Mouse (Mus musculus) CH12.LX (cell line): ENCODE results near the gene Ppp4r2. TPM values are rescaled to one million over a fixed set of nuclear protein-coding genes. Genes with fewer than 3 reads are reported as not detected.

Source experiments
- DNase-seq: peaks from one replicate; pipeline ENCODE4 v3.0.0-alpha.2; 2013; ENCODE audit errors: extremely low read depth
- H3K27ac ChIP-seq: 2 replicates; pipeline ENCODE4 v1.5.1; 2012; ENCODE audit warnings: low read depth, mild to moderate bottlenecking, control low read depth, moderate library complexity; ENCODE audit not compliant: insufficient read depth
- H3K27me3 ChIP-seq: replicated peaks from 2 replicates; pipeline ENCODE3; 2012; ENCODE audit warnings: inconsistent platforms
- H3K36me3 ChIP-seq, 2 experiments: replicated peaks in 1 of 2; 2 replicates each; pipeline versions ENCODE3 to v1.6.1; 2012; ENCODE audit warnings: inconsistent platforms in 1 of 2, low read length in 1 of 2, mild to moderate bottlenecking in 1 of 2, mixed read lengths in 1 of 2, moderate library complexity in 1 of 2; ENCODE audit not compliant: control insufficient read depth in 1 of 2, insufficient read depth in 1 of 2
- H3K4me1 ChIP-seq, 2 experiments: 2 replicates each; pipeline ENCODE4 v1.6.1; 2012; ENCODE audit warnings: inconsistent platforms in 1 of 2, moderate library complexity in 1 of 2; ENCODE audit not compliant: insufficient read depth in 2 of 2, control insufficient read depth in 1 of 2
- H3K4me2 ChIP-seq: 2 replicates; pipeline ENCODE4 v1.6.1; 2012; ENCODE audit warnings: low read depth, mild to moderate bottlenecking, control low read depth; ENCODE audit not compliant: poor library complexity, insufficient read depth, severe bottlenecking
- H3K4me3 ChIP-seq, 3 experiments: fragments of 150-350 bp in 1 of 3; sonication (generic) in 1 of 3; replicated peaks in 1 of 3; 2 replicates each; pipeline versions ENCODE3 to v1.5.1; 2011 to 2012; ENCODE audit warnings: low read depth in 2 of 3, low read length in 2 of 3, mild to moderate bottlenecking in 2 of 3, moderate library complexity in 2 of 3, control low read depth in 1 of 3, improper control_type of control experiment in 1 of 3, inconsistent platforms in 1 of 3, mixed read lengths in 1 of 3; ENCODE audit not compliant: poor library complexity in 1 of 3
- H3K79me2 ChIP-seq: replicated peaks from 2 replicates; pipeline ENCODE4 v1.6.1; 2012; ENCODE audit warnings: mild to moderate bottlenecking, moderate library complexity; ENCODE audit not compliant: control insufficient read depth, poor library complexity, insufficient read depth, severe bottlenecking; ENCODE audit errors: extremely low read depth
- H3K9ac ChIP-seq: 2 replicates; pipeline ENCODE4 v1.6.1; 2012; ENCODE audit warnings: low read depth, mild to moderate bottlenecking, control low read depth, moderate library complexity; ENCODE audit not compliant: insufficient read depth
- H3K9me3 ChIP-seq: replicated peaks from 2 replicates; pipeline ENCODE3; 2012; ENCODE audit warnings: low read length, inconsistent platforms, mixed read lengths
- BHLHE40 ChIP-seq: IDR thresholded peaks from 2 replicates; pipeline ENCODE4 v1.6.1; 2011; ENCODE audit warnings: mild to moderate bottlenecking, low read depth, low read length, improper control_type of control experiment
- CHD1 ChIP-seq: IDR thresholded peaks from 2 replicates; pipeline ENCODE4 v1.6.1; 2012; ENCODE audit warnings: low read depth, low read length, improper control_type of control experiment, inconsistent platforms
- CHD2 ChIP-seq: IDR thresholded peaks from 2 replicates; pipeline ENCODE4 v1.6.1; 2011; ENCODE audit warnings: low read length, improper control_type of control experiment
- CTCF ChIP-seq, 2 experiments: IDR thresholded peaks in 1 of 2; conservative IDR thresholded peaks in 1 of 2; 2 replicates each; pipeline ENCODE4 v1.5.1; 2011 to 2012; ENCODE audit warnings: low read depth in 2 of 2, low read length in 2 of 2, improper control_type of control experiment in 1 of 2, inconsistent platforms in 1 of 2, mild to moderate bottlenecking in 1 of 2, moderate library complexity in 1 of 2
- E2F4 ChIP-seq: IDR thresholded peaks from 2 replicates; pipeline ENCODE4 v1.6.1; 2011; ENCODE audit warnings: low read depth, low read length, improper control_type of control experiment; ENCODE audit not compliant: insufficient replicate concordance
- ELF1 ChIP-seq: IDR thresholded peaks from 2 replicates; pipeline ENCODE4 v1.6.1; 2014; ENCODE audit warnings: low read depth, mild to moderate bottlenecking, inconsistent platforms, low read length, improper control_type of control experiment
- EP300 ChIP-seq: IDR thresholded peaks from 2 replicates; pipeline ENCODE4 v1.6.1; 2011; ENCODE audit warnings: low read length, improper control_type of control experiment
- ETS1 ChIP-seq: conservative IDR thresholded peaks from 2 replicates; pipeline ENCODE4 v1.6.1; 2012; ENCODE audit warnings: low read depth, mild to moderate bottlenecking, inconsistent platforms, low read length, improper control_type of control experiment, moderate library complexity
- GABPA ChIP-seq: IDR thresholded peaks from 2 replicates; pipeline ENCODE4 v1.6.1; 2012; ENCODE audit warnings: low read depth, low read length, improper control_type of control experiment, inconsistent platforms; ENCODE audit not compliant: insufficient replicate concordance
- HCFC1 ChIP-seq: IDR thresholded peaks from 2 replicates; pipeline ENCODE4 v1.6.1; 2012; ENCODE audit warnings: low read depth, mild to moderate bottlenecking, inconsistent platforms, low read length, improper control_type of control experiment
- IRF4 ChIP-seq: IDR thresholded peaks from 2 replicates; pipeline ENCODE4 v1.6.1; 2014; ENCODE audit warnings: low read depth, mild to moderate bottlenecking, inconsistent platforms, low read length, improper control_type of control experiment
- JUN ChIP-seq: IDR thresholded peaks from 2 replicates; pipeline ENCODE4 v1.6.1; 2011; ENCODE audit warnings: low read depth, mild to moderate bottlenecking, low read length, improper control_type of control experiment, moderate library complexity; ENCODE audit not compliant: insufficient read depth
- JUND ChIP-seq: conservative IDR thresholded peaks from 2 replicates; pipeline ENCODE4 v1.6.1; 2011; ENCODE audit warnings: low read depth, low read length, improper control_type of control experiment
- KAT2A ChIP-seq: IDR thresholded peaks from 2 replicates; pipeline ENCODE4 v1.6.1; 2012; ENCODE audit warnings: low read length, improper control_type of control experiment, inconsistent platforms; ENCODE audit not compliant: insufficient replicate concordance
- MAFK ChIP-seq: IDR thresholded peaks from 2 replicates; pipeline ENCODE4 v1.6.1; 2011; ENCODE audit warnings: low read length, improper control_type of control experiment; ENCODE audit not compliant: insufficient replicate concordance
- MAX ChIP-seq: IDR thresholded peaks from 2 replicates; pipeline ENCODE4 v1.6.1; 2011; ENCODE audit warnings: low read length, improper control_type of control experiment
- MAZ ChIP-seq: IDR thresholded peaks from 2 replicates; pipeline ENCODE4 v1.6.1; 2012; ENCODE audit warnings: low read depth, mild to moderate bottlenecking, inconsistent platforms, low read length, improper control_type of control experiment, moderate library complexity
- MEF2A ChIP-seq: IDR thresholded peaks from 2 replicates; pipeline ENCODE4 v1.6.1; 2014; ENCODE audit warnings: low read depth, mild to moderate bottlenecking, inconsistent platforms, low read length, improper control_type of control experiment, borderline replicate concordance
- MXI1 ChIP-seq: IDR thresholded peaks from 2 replicates; pipeline ENCODE4 v1.6.1; 2011; ENCODE audit warnings: mild to moderate bottlenecking, low read depth, low read length, improper control_type of control experiment
- MYC ChIP-seq: IDR thresholded peaks from 2 replicates; pipeline ENCODE4 v1.6.1; 2011; ENCODE audit warnings: low read depth, mild to moderate bottlenecking, improper control_type of control experiment, low read length
- NELFE ChIP-seq: IDR thresholded peaks from 2 replicates; pipeline ENCODE4 v1.6.1; 2011; ENCODE audit warnings: low read depth, low read length, improper control_type of control experiment
- NRF1 ChIP-seq: IDR thresholded peaks from 2 replicates; pipeline ENCODE4 v1.6.1; 2014; ENCODE audit warnings: low read depth, mild to moderate bottlenecking, inconsistent platforms, low read length, improper control_type of control experiment, moderate library complexity
- PAX5 ChIP-seq: IDR thresholded peaks from 2 replicates; pipeline ENCODE4 v1.6.1; 2012; ENCODE audit warnings: low read length, inconsistent platforms, mixed read lengths
- POLR2A ChIP-seq: IDR thresholded peaks from 2 replicates; pipeline ENCODE4 v1.6.1; 2011; ENCODE audit warnings: low read depth, mild to moderate bottlenecking, improper control_type of control experiment, low read length
- POLR2AphosphoS2 ChIP-seq: IDR thresholded peaks from 2 replicates; pipeline ENCODE4 v1.6.1; 2011; ENCODE audit warnings: low read depth, low read length, improper control_type of control experiment
- RAD21 ChIP-seq: IDR thresholded peaks from 2 replicates; pipeline ENCODE4 v1.6.1; 2011; ENCODE audit warnings: low read depth, mild to moderate bottlenecking, low read length, improper control_type of control experiment, moderate library complexity
- RCOR1 ChIP-seq: conservative IDR thresholded peaks from 2 replicates; pipeline ENCODE4 v1.6.1; 2012; ENCODE audit warnings: low read depth, mild to moderate bottlenecking, inconsistent platforms, low read length, improper control_type of control experiment
- SIN3A ChIP-seq: IDR thresholded peaks from 2 replicates; pipeline ENCODE4 v1.6.1; 2012; ENCODE audit warnings: low read length, improper control_type of control experiment, inconsistent platforms
- SMC3 ChIP-seq: IDR thresholded peaks from 2 replicates; pipeline ENCODE4 v1.6.1; 2011; ENCODE audit warnings: low read depth, low read length, improper control_type of control experiment
- TBP ChIP-seq: conservative IDR thresholded peaks from 2 replicates; pipeline ENCODE4 v1.6.1; 2011; ENCODE audit warnings: low read depth, low read length, improper control_type of control experiment
- TCF12 ChIP-seq: IDR thresholded peaks from 2 replicates; pipeline ENCODE4 v1.6.1; 2014; ENCODE audit warnings: low read depth, mild to moderate bottlenecking, inconsistent platforms, low read length, improper control_type of control experiment
- UBTF ChIP-seq: IDR thresholded peaks from 2 replicates; pipeline ENCODE4 v1.6.1; 2012; ENCODE audit warnings: low read depth, mild to moderate bottlenecking, inconsistent platforms, low read length, improper control_type of control experiment, moderate library complexity
- USF1 ChIP-seq: IDR thresholded peaks from 2 replicates; pipeline ENCODE4 v1.6.1; 2014; ENCODE audit warnings: low read depth, mild to moderate bottlenecking, inconsistent platforms, low read length, improper control_type of control experiment
- USF2 ChIP-seq: conservative IDR thresholded peaks from 2 replicates; pipeline ENCODE4 v1.6.1; 2011; ENCODE audit warnings: low read depth, low read length, improper control_type of control experiment
- ZC3H11A ChIP-seq: IDR thresholded peaks from 2 replicates; pipeline ENCODE4 v1.6.1; 2012; ENCODE audit warnings: low read depth, mild to moderate bottlenecking, inconsistent platforms, low read length, improper control_type of control experiment
- ZKSCAN1 ChIP-seq: IDR thresholded peaks from 2 replicates; pipeline ENCODE4 v1.6.1; 2012; ENCODE audit warnings: low read depth, inconsistent platforms, low read length, improper control_type of control experiment, borderline replicate concordance
- ZMIZ1 ChIP-seq: IDR thresholded peaks from 2 replicates; pipeline ENCODE4 v1.6.1; 2012; ENCODE audit warnings: low read depth, mild to moderate bottlenecking, inconsistent platforms, low read length, improper control_type of control experiment
- ZNF384 ChIP-seq: IDR thresholded peaks from 2 replicates; pipeline ENCODE4 v1.6.1; 2012; ENCODE audit warnings: low read depth, low read length, improper control_type of control experiment, inconsistent platforms
- dilution Hi-C: fragments of 300-500 bp; cut with MboI; formaldehyde crosslinking; loops from 2 replicates; pipeline ENCODE4 v1.14.3; 2020; ENCODE audit warnings: low sequenced_read_pairs; ENCODE audit not compliant: extremely low pct_unique_long_range_greater_than_20kb, extremely low pct_ligation_motif_present
- in situ Hi-C: fragments of 300-500 bp; cut with MboI; formaldehyde crosslinking; loops from 3 replicates; pipeline ENCODE4 v1.14.3; 2019; ENCODE audit warnings: low sequenced_read_pairs, low pct_ligation_motif_present, low pct_unique_long_range_greater_than_20kb, mixed read lengths
- polyA plus RNA-seq: library from polyadenylated mRNA; unstranded; fragments of >175 nt; gene quantifications from 2 replicates; pipeline ENCODE4 v1.2.1, GENCODE M21; 2012; ENCODE audit warnings: low read depth; ENCODE audit not compliant: insufficient read length
- total RNA-seq, 2 experiments: library from RNA; depleted of rRNA; stranded (reverse); fragments of 300-350 nt in 1 of 2; fragments of >200 nt in 1 of 2; gene quantifications; 2 replicates each; pipeline ENCODE4 v1.2.3; 2012 to 2014

Gene Ppp4r2
- total and polyA plus RNA-seq, 3 experiments = 53.3 to 134 (median 115) TPM

- no peak for TF ChIP-seq POLR2AphosphoS2
- TF ChIP-seq MAZ = peak; percentile 72; the same call in 1 of the 2 replicates
- no peak for TF ChIP-seq ZKSCAN1
- TF ChIP-seq GABPA = no peak
- no peak for TF ChIP-seq UBTF
- TF ChIP-seq SIN3A = peak; percentile 46; the same call in 1 of the 2 replicates
- TF ChIP-seq KAT2A = no peak
- peak; percentile 60 for TF ChIP-seq CHD2
- TF ChIP-seq USF2 = no peak
- no peak for TF ChIP-seq NELFE
- no peak for TF ChIP-seq ZC3H11A
- TF ChIP-seq ZMIZ1 = no peak
- 0 out of 2 replicates have a peak, but pooled peaks have one; percentile 53 for TF ChIP-seq MYC
- 0 out of 2 replicates have a peak, but pooled peaks have one; percentile 44 for TF ChIP-seq TBP
- TF ChIP-seq EP300 = peak; percentile 93
- peak; percentile 69 for TF ChIP-seq JUN
- no peak for TF ChIP-seq POLR2A
- no peak for TF ChIP-seq ELF1
- no peak for TF ChIP-seq E2F4
- peak; percentile 78 for TF ChIP-seq MXI1
- no peak for TF ChIP-seq NRF1
- TF ChIP-seq CTCF (conservative IDR thresholded peaks at IDR 0.05 in 1 of 2, IDR thresholded peaks at IDR 0.05 in 1 of 2; ENCODE audit: low read depth in 2 of 2, low read length in 2 of 2) = no peak
- no peak for TF ChIP-seq CHD1
- TF ChIP-seq RCOR1 = no peak
- 0 out of 2 replicates have a peak, but pooled peaks have one; percentile 38 for TF ChIP-seq MAX
- TF ChIP-seq MAFK = peak; percentile 59
- peak; percentile 96 for TF ChIP-seq IRF4
- TF ChIP-seq ZNF384 = peak; percentile 97
- peak; percentile 85 for TF ChIP-seq TCF12
- peak; percentile 77 for TF ChIP-seq MEF2A
- no peak for TF ChIP-seq HCFC1
- peak; percentile 86 for TF ChIP-seq ETS1
- TF ChIP-seq BHLHE40 = peak; percentile 86
- no peak for TF ChIP-seq PAX5
- TF ChIP-seq USF1 = no peak
- no peak for TF ChIP-seq SMC3
- TF ChIP-seq JUND = peak; percentile 87
- no peak for TF ChIP-seq RAD21
- peak; percentile 80 for DNase-seq
- H3K36me3 ChIP-seq = no peaks in the 10 kb centered on the region
- no peaks in the 10 kb centered on the region for H3K79me2 ChIP-seq
- in situ Hi-C loops = no loop called here
- H3K27ac ChIP-seq = peak overlapping the region; percentile 30; the same call in 1 of the 2 replicates
- no peak overlapping the region for H3K4me3 ChIP-seq
- peak overlapping the region; percentile 54 for H3K4me2 ChIP-seq
- dilution Hi-C loops = no loop called here
- peaks cover 2% of the 10 kb centered on the region for H3K27me3 ChIP-seq
- no peak overlapping the region; the same call in 1 of the 2 replicates for H3K9ac ChIP-seq
- peaks cover 17 to 48% of the 10 kb centered on the region in 2 experiments for H3K4me1 ChIP-seq
- peaks cover 2% of the 10 kb centered on the region for H3K9me3 ChIP-seq
Measured at GRCm38 (mm10) chr6:100808221-100808778, 25.1 kb upstream of the Ppp4r2 start.
